In the genomic region with DNA sequence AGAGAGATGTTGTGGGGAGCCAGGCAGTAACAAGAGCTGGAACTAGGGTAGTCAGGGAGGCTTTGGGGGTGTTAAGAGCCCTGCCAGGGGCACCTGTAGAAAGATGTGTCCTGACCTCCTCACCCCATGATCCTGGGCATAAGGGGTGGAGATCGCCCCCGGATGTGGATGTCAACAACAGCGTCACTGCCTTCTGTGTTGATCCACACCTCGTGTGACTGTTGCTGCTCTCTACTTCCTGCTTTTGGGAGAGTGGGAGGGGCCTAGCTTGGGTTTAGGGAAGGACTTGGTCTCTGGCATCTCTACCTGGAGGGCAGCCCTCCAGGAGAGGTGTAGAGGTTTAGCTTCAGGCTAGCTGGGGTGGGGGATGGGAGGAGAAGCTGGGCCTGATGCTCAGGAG, we compare ENCODE assay signal across 9 mouse cellular contexts. TPM values are rescaled to one million over a fixed set of nuclear protein-coding genes. Genes with fewer than 3 reads are reported as not detected.
DNase-seq lines count a peak whose midpoint lies in the region; ATAC-seq and TF ChIP-seq lines count a peak whose summit lies in the region.
"Had no signal": no experiment of that assay in that cellular context is flagged by ENCODE, and none has a peak within 500 bp of the region (broad histone marks: within the 10 kb centered on the region; RNA-seq: fewer than 3 reads in every experiment).

No protein-coding gene starts in this region.

- peak overlapping the region; percentile 95 for H3K4me3 ChIP-seq in forebrain, postnatal 0 days (ENCODE audit: low read depth, low read length)
- H3K4me3 ChIP-seq in intestine, postnatal 0 days (ENCODE audit: low read depth, low read length), result peak overlapping the region; percentile 90
- H3K4me3 ChIP-seq in lung, embryonic 14.5 days (ENCODE audit: low read depth, low read length), result peak overlapping the region; percentile 87
- H3K4me3 ChIP-seq in neural tube, embryonic 14.5 days (ENCODE audit: low read depth, low read length), result peak overlapping the region; percentile 48

- H3K4me1 ChIP-seq in forebrain, postnatal 0 days (ENCODE audit: insufficient read depth), result peaks cover 6% of the 10 kb centered on the region; the same call in 1 of the 2 replicates
- H3K4me1 ChIP-seq in intestine, postnatal 0 days (replicated peaks; ENCODE audit: control insufficient read depth, insufficient read depth, low read length), result 0 out of 2 replicates have a peak, but pooled peaks cover 2% of the 10 kb centered on the region
- peaks cover 9% of the 10 kb centered on the region for H3K4me1 ChIP-seq in lung, embryonic 14.5 days (ENCODE audit: insufficient read depth)
- H3K4me1 ChIP-seq in neural tube, embryonic 14.5 days (ENCODE audit: control insufficient read depth, insufficient read depth, low read length), result peaks cover 9% of the 10 kb centered on the region

- H3K9ac ChIP-seq in forebrain, postnatal 0 days, result peak overlapping the region; percentile 81
- H3K9ac ChIP-seq in intestine, postnatal 0 days (ENCODE audit: low read depth, low read length), result peak overlapping the region; percentile 77
- H3K9ac ChIP-seq in lung, embryonic 14.5 days, result peak overlapping the region; percentile 91
- peak overlapping the region; percentile 71 for H3K9ac ChIP-seq in neural tube, embryonic 14.5 days (replicated peaks; ENCODE audit: low read depth, low read length)

- TF ChIP-seq CTCF in forebrain, postnatal 0 days (IDR thresholded peaks at IDR 0.05; ENCODE audit: low read depth), result no peak
- TF ChIP-seq CTCF in intestine, postnatal 0 days (IDR thresholded peaks at IDR 0.05; ENCODE audit: low read depth), result no peak
- TF ChIP-seq CTCF in lung, embryonic 14.5 days (IDR thresholded peaks at IDR 0.05; ENCODE audit: low read depth), result no peak

- H3K36me3 ChIP-seq in forebrain, postnatal 0 days (ENCODE audit: insufficient read depth), result peaks cover 27% of the 10 kb centered on the region
- H3K36me3 ChIP-seq in intestine, postnatal 0 days (ENCODE audit: control insufficient read depth, insufficient read depth), result peaks cover 30% of the 10 kb centered on the region
- H3K36me3 ChIP-seq in lung, embryonic 14.5 days (ENCODE audit: insufficient read depth), result peaks cover 32% of the 10 kb centered on the region
- peaks cover 25% of the 10 kb centered on the region for H3K36me3 ChIP-seq in neural tube, embryonic 14.5 days (ENCODE audit: control insufficient read depth, insufficient read depth, low read length)

- no peaks in the 10 kb centered on the region for H3K9me3 ChIP-seq in forebrain, postnatal 0 days (ENCODE audit: low read length)
- no peaks in the 10 kb centered on the region for H3K9me3 ChIP-seq in intestine, postnatal 0 days (ENCODE audit: control insufficient read depth)
- no peaks in the 10 kb centered on the region for H3K9me3 ChIP-seq in lung, embryonic 14.5 days (ENCODE audit: low read depth, low read length)
- H3K9me3 ChIP-seq in neural tube, embryonic 14.5 days (ENCODE audit: control insufficient read depth, low read length), result no peaks in the 10 kb centered on the region

- peak; percentile 63 for DNase-seq in layer of hippocampus, adult 9-11 months
- DNase-seq in layer of hippocampus, postnatal 10 days (ENCODE audit: low spot score in 2 of 2), result no peak
- peak; percentile 46 for DNase-seq in c-Kit-positive CD71-positive TER-119-negative erythroid progenitor cells, embryonic 14.5 days (ENCODE audit: low read depth)
- peak; percentile 11 for DNase-seq in forebrain, postnatal 0 days
- peak; percentile 60 for DNase-seq in lung, embryonic 14.5 days
- no peak for DNase-seq in left cerebral cortex, adult 11 months (ENCODE audit: low spot score)

- no peaks in the 10 kb centered on the region for H3K27me3 ChIP-seq in forebrain, postnatal 0 days (ENCODE audit: insufficient read depth, low read length)
- no peaks in the 10 kb centered on the region for H3K27me3 ChIP-seq in intestine, postnatal 0 days (replicated peaks; ENCODE audit: control insufficient read depth, insufficient read depth, low read length)
- H3K27me3 ChIP-seq in lung, embryonic 14.5 days (ENCODE audit: insufficient read depth, low read length), result no peaks in the 10 kb centered on the region
- H3K27me3 ChIP-seq in neural tube, embryonic 14.5 days (ENCODE audit: control insufficient read depth, insufficient read depth, low read length), result no peaks in the 10 kb centered on the region

- H3K27ac ChIP-seq in forebrain, postnatal 0 days (ENCODE audit: low read depth, low read length), result no peak overlapping the region
- H3K27ac ChIP-seq in intestine, postnatal 0 days (ENCODE audit: low read depth, low read length), result peak overlapping the region; percentile 77
- peak overlapping the region; percentile 76; the same call in 1 of the 2 replicates for H3K27ac ChIP-seq in lung, embryonic 14.5 days (ENCODE audit: low read depth)
- no peak overlapping the region for H3K27ac ChIP-seq in neural tube, embryonic 14.5 days (ENCODE audit: low read depth, low read length)

- peak overlapping the region; percentile 91 for H3K4me2 ChIP-seq in forebrain, postnatal 0 days (ENCODE audit: low read depth)
- H3K4me2 ChIP-seq in intestine, postnatal 0 days (replicated peaks; ENCODE audit: low read depth), result peak overlapping the region; percentile 88
- H3K4me2 ChIP-seq in lung, embryonic 14.5 days, result peak overlapping the region; percentile 82
- peak overlapping the region; percentile 91 for H3K4me2 ChIP-seq in neural tube, embryonic 14.5 days (ENCODE audit: low read depth, low read length)

- ATAC-seq in forebrain, postnatal 0 days, result no peak
- peak; percentile 17 for ATAC-seq in intestine, postnatal 0 days
- ATAC-seq in lung, embryonic 14.5 days (ENCODE audit: insufficient read depth), result peak; percentile 9; the same call in 1 of the 2 replicates
- ATAC-seq in neural tube, embryonic 14.5 days (ENCODE audit: low read depth), result no peak

- WGBS in forebrain, postnatal 0 days, result 4% methylated on average over 4 of the region's 4 CpGs
- 0% methylated on average over 4 of the region's 4 CpGs for WGBS in intestine, postnatal 0 days
- 1% methylated on average over 4 of the region's 4 CpGs for whole genome bisulfite sequencing in lung, embryonic 14.5 days
- WGBS in neural tube, embryonic 14.5 days, result 0% methylated on average over 4 of the region's 4 CpGs

RNA-seq across cellular contexts. Expression of a gene that starts 0.8 kb away (rescaled TPM):
- total RNA-seq in layer of hippocampus, postnatal 10 days (2021), result 10 to 100 TPM; 31.3 to 31.6 TPM
- 21.0 and 26.7 TPM in 2 replicates for total RNA-seq in forebrain, postnatal 0 days (2014; rRNA removed)
- polyA plus RNA-seq in forebrain, postnatal 0 days (2015; fragmentation: Nextera tagmentation; extraction: Ambion mirVana), result 5.9 and 7.6 TPM in 2 replicates
- polyA plus RNA-seq in intestine, postnatal 0 days (2015; fragmentation: Nextera tagmentation; extraction: Ambion mirVana), result 3.6 and 4.0 TPM in 2 replicates
- polyA plus RNA-seq in lung, embryonic 14.5 days (2014; fragmentation: Nextera tagmentation; extraction: Ambion mirVana), result 11.9 and 13.0 TPM in 2 replicates
- polyA plus RNA-seq in neural tube, embryonic 14.5 days (2014; fragmentation: Nextera tagmentation; extraction: Ambion mirVana), result 16.0 and 16.1 TPM in 2 replicates

RNA-seq across cellular contexts. Expression of a gene that starts 6.6 kb away (rescaled TPM):
- 100 to 1,000 TPM; 187 to 188 TPM for total RNA-seq in layer of hippocampus, postnatal 10 days (2021)
- total RNA-seq in forebrain, postnatal 0 days (2014; rRNA removed), result 196 and 203 TPM in 2 replicates
- polyA plus RNA-seq in forebrain, postnatal 0 days (2015; fragmentation: Nextera tagmentation; extraction: Ambion mirVana), result 144 and 159 TPM in 2 replicates
- polyA plus RNA-seq in intestine, postnatal 0 days (2015; fragmentation: Nextera tagmentation; extraction: Ambion mirVana), result 15.2 and 17.1 TPM in 2 replicates
- polyA plus RNA-seq in lung, embryonic 14.5 days (2014; fragmentation: Nextera tagmentation; extraction: Ambion mirVana), result 16.4 and 19.3 TPM in 2 replicates
- polyA plus RNA-seq in neural tube, embryonic 14.5 days (2014; fragmentation: Nextera tagmentation; extraction: Ambion mirVana), result 150 and 154 TPM in 2 replicates

RNA-seq across cellular contexts. Expression of a gene that starts 16.1 kb away (rescaled TPM):
- total RNA-seq in layer of hippocampus, postnatal 10 days (2021), result not detected
- total RNA-seq in forebrain, postnatal 0 days (2014; rRNA removed), result not detected in 2 replicates
- 0.50 TPM in 1 of 2 replicates, not detected in the other for polyA plus RNA-seq in forebrain, postnatal 0 days (2015; fragmentation: Nextera tagmentation; extraction: Ambion mirVana)
- 0.26 and 0.34 TPM in 2 replicates for polyA plus RNA-seq in intestine, postnatal 0 days (2015; fragmentation: Nextera tagmentation; extraction: Ambion mirVana)
- 0.54 and 0.78 TPM in 2 replicates for polyA plus RNA-seq in lung, embryonic 14.5 days (2014; fragmentation: Nextera tagmentation; extraction: Ambion mirVana)
- polyA plus RNA-seq in neural tube, embryonic 14.5 days (2014; fragmentation: Nextera tagmentation; extraction: Ambion mirVana), result not detected in 2 replicates
- total RNA-seq: gastrocnemius, adult 8-10 months had no signal

RNA-seq across cellular contexts. Expression of a gene that starts 34.2 kb away (rescaled TPM):
- 10 to 100 TPM; 75.1 to 82.7 TPM for total RNA-seq in layer of hippocampus, postnatal 10 days (2021)
- 91.9 and 120 TPM in 2 replicates for total RNA-seq in forebrain, postnatal 0 days (2014; rRNA removed)
- 69.9 and 75.4 TPM in 2 replicates for polyA plus RNA-seq in forebrain, postnatal 0 days (2015; fragmentation: Nextera tagmentation; extraction: Ambion mirVana)
- polyA plus RNA-seq in intestine, postnatal 0 days (2015; fragmentation: Nextera tagmentation; extraction: Ambion mirVana), result 177 and 201 TPM in 2 replicates
- 50.3 and 53.2 TPM in 2 replicates for polyA plus RNA-seq in lung, embryonic 14.5 days (2014; fragmentation: Nextera tagmentation; extraction: Ambion mirVana)
- polyA plus RNA-seq in neural tube, embryonic 14.5 days (2014; fragmentation: Nextera tagmentation; extraction: Ambion mirVana), result 53.4 and 74.8 TPM in 2 replicates

RNA-seq across cellular contexts. Expression of a gene that starts 58.1 kb away (rescaled TPM):
- not detected for total RNA-seq in layer of hippocampus, postnatal 10 days (2021)
- not detected in 2 replicates for total RNA-seq in forebrain, postnatal 0 days (2014; rRNA removed)
- not detected in 2 replicates for polyA plus RNA-seq in forebrain, postnatal 0 days (2015; fragmentation: Nextera tagmentation; extraction: Ambion mirVana)
- polyA plus RNA-seq in intestine, postnatal 0 days (2015; fragmentation: Nextera tagmentation; extraction: Ambion mirVana), result 0.20 TPM in 1 of 2 replicates, not detected in the other
- not detected in 2 replicates for polyA plus RNA-seq in lung, embryonic 14.5 days (2014; fragmentation: Nextera tagmentation; extraction: Ambion mirVana)
- polyA plus RNA-seq in neural tube, embryonic 14.5 days (2014; fragmentation: Nextera tagmentation; extraction: Ambion mirVana), result 0.21 TPM in 1 of 2 replicates, not detected in the other
- total RNA-seq: gastrocnemius, adult 8-10 months had no signal

Comparison
In these comparisons a context has a peak if more than half of its experiments do, and no peak if none do; other contexts are left out.
1. DNase-seq: peak in layer of hippocampus, adult 9-11 months (single experiment), c-Kit-positive CD71-positive TER-119-negative erythroid progenitor cells, embryonic 14.5 days (single experiment), forebrain, postnatal 0 days (single experiment) and lung, embryonic 14.5 days (single experiment); none in layer of hippocampus, postnatal 10 days (0 of 2) and left cerebral cortex, adult 11 months (single experiment).
2. ATAC-seq: peak in intestine, postnatal 0 days (single experiment) and lung, embryonic 14.5 days (single experiment); none in forebrain, postnatal 0 days (single experiment) and neural tube, embryonic 14.5 days (single experiment).
3. H3K27ac ChIP-seq: peak in intestine, postnatal 0 days (single experiment) and lung, embryonic 14.5 days (single experiment); none in forebrain, postnatal 0 days (single experiment) and neural tube, embryonic 14.5 days (single experiment).
4. Peak in every context shown above with its lines, with median percentiles within 50 percentile points of each other: H3K4me2 ChIP-seq, H3K4me3 ChIP-seq and H3K9ac ChIP-seq.